Mouse (Mus musculus) embryo, embryonic 10 days (tissue): ENCODE measurements around the gene H2al1f.
A peak's percentile ranks its signal among the peaks of the same experiment; 100 is the strongest.
"Not testable (repeated sequence)": the region's sequence is repeated elsewhere in the genome, so short reads cannot be mapped to it uniquely, and the experiment has no call there.

ENCODE experiments used
- DNase-seq: peaks from one replicate; pipeline ENCODE4 v3.0.0-alpha.2; 2015; ENCODE audit warnings: low spot score

Gene H2al1f

DNA sequence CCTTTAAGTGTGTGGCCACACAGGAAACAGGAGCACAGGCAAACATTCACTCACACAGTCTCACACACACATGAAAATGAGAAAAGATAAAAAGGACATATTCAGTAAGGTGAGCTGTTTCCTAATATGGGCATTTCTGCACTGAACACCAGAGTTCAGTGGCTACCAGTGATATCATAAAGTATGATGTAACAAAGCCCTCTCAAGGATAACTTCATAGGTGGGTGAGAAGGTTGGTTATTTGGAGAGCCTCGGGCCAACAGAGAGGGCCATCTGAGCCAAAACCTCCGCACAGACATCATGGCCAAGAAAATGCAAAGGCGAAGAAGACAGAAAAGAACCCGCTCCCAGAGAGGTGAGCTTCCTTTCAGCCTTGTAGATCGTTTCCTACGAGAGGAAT lies at the start of gene H2al1f:
TSS of gene H2al1f (plus strand) at position 301 of the 400 bp plus-strand sequence.
- not testable (repeated sequence) for DNase-seq

- no peak for DNase-seq
These were observed 47.2 kb upstream of the H2al1f start for GRCm38 (mm10) chrX:11267791-11268190.

GRCm38 (mm10) chrX:11269074-11269473 lies 45.9 kb upstream of the H2al1f start:
- no peak for DNase-seq

- DNase-seq, result no peak
These were observed 41.8 kb upstream of the H2al1f start for GRCm38 (mm10) chrX:11273190-11273589.

DNA sequence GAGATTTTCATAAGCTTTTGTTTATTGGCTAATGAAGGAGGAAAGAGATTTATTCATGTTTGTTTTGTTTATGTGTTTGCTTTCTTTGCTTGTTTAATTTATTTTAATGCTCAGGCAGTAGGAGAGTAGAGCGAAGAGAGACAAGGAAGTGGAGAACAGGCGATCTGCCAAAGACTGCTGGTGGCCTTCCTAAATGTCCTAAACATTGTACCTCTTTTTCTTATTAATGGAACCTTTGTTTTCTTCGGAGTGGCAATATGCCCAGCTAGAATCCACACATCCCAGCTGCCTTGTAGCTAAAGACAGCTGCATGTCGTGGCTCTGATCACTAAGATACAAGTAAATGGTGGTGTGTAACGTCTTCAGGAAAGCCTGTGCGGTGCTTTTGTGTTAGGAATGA lies 37.9 kb upstream of the H2al1f start:
- DNase-seq, result no peak

GRCm38 (mm10) chrX:11280741-11281140 lies 34.2 kb upstream of the H2al1f start:
- no peak for DNase-seq

GRCm38 (mm10) chrX:11288306-11288882 lies 26.6 kb upstream of the H2al1f start:
- no peak for DNase-seq

DNA sequence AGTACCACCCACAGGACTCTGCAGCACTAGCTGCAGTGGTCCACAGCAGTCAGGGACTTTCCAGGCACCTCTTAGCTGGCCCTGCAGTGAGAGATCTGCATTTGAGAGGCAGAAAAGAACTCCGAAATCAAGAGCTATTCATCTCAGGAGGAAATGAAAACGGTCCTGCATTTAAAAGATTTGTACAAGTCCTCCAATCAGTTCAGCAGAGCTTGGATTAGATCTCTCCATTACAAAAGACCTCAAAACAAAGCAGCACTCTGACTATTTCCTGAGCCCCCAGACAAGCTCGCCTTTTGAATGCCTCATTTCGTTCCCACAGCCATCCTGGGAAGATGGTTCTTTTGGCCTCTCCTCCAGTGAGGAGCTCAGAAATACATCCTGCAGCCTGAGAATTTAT lies 25.7 kb upstream of the H2al1f start:
- no peak for DNase-seq

GRCm38 (mm10) chrX:11298957-11299356 lies 16.0 kb upstream of the H2al1f start, which contains the start of gene H2al1a:
H2al1a (plus strand) TSS chrX:11299257.
- DNase-seq, result not testable (repeated sequence)

GRCm38 (mm10) chrX:11302132-11302531 lies 12.8 kb upstream of the H2al1f start, which contains the start of gene H2al1b:
H2al1b (plus strand) TSS chrX:11302432.
- DNase-seq, result not testable (repeated sequence)

- not testable (repeated sequence) for DNase-seq
These were observed 9.6 kb upstream of the H2al1f start, which contains the start of gene H2al1c for GRCm38 (mm10) chrX:11305355-11305754. H2al1c (plus strand) TSS chrX:11305655.

GRCm38 (mm10) chrX:11308524-11308923 lies 6.4 kb upstream of the H2al1f start, which contains the start of gene H2al1d:
H2al1d (plus strand) TSS chrX:11308824.
- DNase-seq, result not testable (repeated sequence)

- DNase-seq, result not testable (repeated sequence)
These were observed 3.3 kb upstream of the H2al1f start, which contains the start of gene H2al1e for GRCm38 (mm10) chrX:11311634-11312033. H2al1e (plus strand) TSS chrX:11311934.

DNA sequence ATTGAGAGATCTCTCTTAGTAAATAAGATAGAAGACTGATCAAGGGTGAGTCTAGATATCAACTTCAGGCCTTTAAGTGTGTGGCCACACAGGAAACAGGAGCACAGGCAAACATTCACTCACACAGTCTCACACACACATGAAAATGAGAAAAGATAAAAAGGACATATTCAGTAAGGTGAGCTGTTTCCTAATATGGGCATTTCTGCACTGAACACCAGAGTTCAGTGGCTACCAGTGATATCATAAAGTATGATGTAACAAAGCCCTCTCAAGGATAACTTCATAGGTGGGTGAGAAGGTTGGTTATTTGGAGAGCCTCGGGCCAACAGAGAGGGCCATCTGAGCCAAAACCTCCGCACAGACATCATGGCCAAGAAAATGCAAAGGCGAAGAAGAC lies 3.0 kb downstream of the H2al1f start, which contains the start of gene H2al1g:
TSS of gene H2al1g (plus strand) at position 301 of the 400 bp plus-strand sequence.
- not testable (repeated sequence) for DNase-seq

DNA sequence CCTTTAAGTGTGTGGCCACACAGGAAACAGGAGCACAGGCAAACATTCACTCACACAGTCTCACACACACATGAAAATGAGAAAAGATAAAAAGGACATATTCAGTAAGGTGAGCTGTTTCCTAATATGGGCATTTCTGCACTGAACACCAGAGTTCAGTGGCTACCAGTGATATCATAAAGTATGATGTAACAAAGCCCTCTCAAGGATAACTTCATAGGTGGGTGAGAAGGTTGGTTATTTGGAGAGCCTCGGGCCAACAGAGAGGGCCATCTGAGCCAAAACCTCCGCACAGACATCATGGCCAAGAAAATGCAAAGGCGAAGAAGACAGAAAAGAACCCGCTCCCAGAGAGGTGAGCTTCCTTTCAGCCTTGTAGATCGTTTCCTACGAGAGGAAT lies 6.2 kb downstream of the H2al1f start, which contains the start of gene H2al1h:
TSS of gene H2al1h (plus strand) at position 301 of the 400 bp plus-strand sequence.
- DNase-seq, result not testable (repeated sequence)

- not testable (repeated sequence) for DNase-seq
These were observed 9.4 kb downstream of the H2al1f start, which contains the start of gene H2al1i for GRCm38 (mm10) chrX:11324359-11324758. H2al1i (plus strand) TSS chrX:11324659.

GRCm38 (mm10) chrX:11327522-11327921 lies 12.6 kb downstream of the H2al1f start, which contains the start of gene H2al1j:
H2al1j (plus strand) TSS chrX:11327822.
- DNase-seq, result not testable (repeated sequence)

DNA sequence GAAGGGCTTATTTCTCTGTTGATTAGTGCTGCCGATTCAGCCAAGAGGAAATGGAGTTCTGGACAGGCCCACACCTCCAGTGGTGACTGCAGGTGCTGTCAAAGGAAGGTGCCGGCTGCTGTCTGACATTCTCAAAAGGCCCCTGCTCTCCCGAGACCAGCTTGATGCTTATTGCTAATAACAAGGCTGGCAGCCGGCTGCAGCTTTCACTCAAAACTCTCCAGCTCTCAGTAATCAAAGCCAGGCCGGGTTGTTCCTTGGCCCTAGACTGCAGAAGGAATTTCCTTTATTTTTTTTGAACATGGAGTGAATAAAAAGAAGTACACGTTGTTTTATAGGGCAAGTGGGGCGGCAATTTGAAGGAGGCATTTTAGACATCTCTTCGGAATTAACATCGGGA lies 30.8 kb downstream of the H2al1f start:
- DNase-seq, result peak; percentile 18

GRCm38 (mm10) chrX:11346756-11347155 lies 31.8 kb downstream of the H2al1f start:
- DNase-seq, result no peak

GRCm38 (mm10) chrX:11360823-11361222 lies 45.9 kb downstream of the H2al1f start:
- no peak for DNase-seq

- no peak for DNase-seq
These were observed 46.3 kb downstream of the H2al1f start for GRCm38 (mm10) chrX:11361261-11361660.

- no peak for DNase-seq
These were observed 48.9 kb downstream of the H2al1f start for GRCm38 (mm10) chrX:11363890-11364289.
